Mouse (Mus musculus) heart, postnatal 0 days (tissue): ENCODE measurements at regions not wholly inside any gene's neighbourhood (a gene's known extent, or its start where the extent isn't known, plus 50 kb on each side); places are given as distances from the start of the nearest gene placed in this dataset.

Source experiments
- ATAC-seq: fragments of 200-750 bp; cut with Nextera tagmentation; 2 replicates; pipeline ENCODE4 v1.8.0; 2017; ENCODE audit warnings: low read depth, moderate number of reproducible peaks, moderate library complexity; ENCODE audit not compliant: insufficient read depth
- DNase-seq: peaks from one replicate; pipeline ENCODE4 v3.0.0-alpha.2; 2016; ENCODE audit warnings: low spot score
- H3K27ac ChIP-seq: fragments of 300-500 bp; sonication (generic); 2 replicates; pipeline ENCODE4 v1.5.1; 2014; ENCODE audit warnings: low read depth, mild to moderate bottlenecking
- H3K27me3 ChIP-seq: fragments of 300-500 bp; sonication (generic); 2 replicates; pipeline ENCODE4 v1.6.1; 2014; ENCODE audit warnings: low read length, mixed read lengths; ENCODE audit not compliant: control insufficient read depth, insufficient read depth
- H3K36me3 ChIP-seq: fragments of 300-500 bp; sonication (generic); replicated peaks from 2 replicates; pipeline ENCODE4 v1.6.1; 2014; ENCODE audit warnings: low read length, mixed read lengths; ENCODE audit not compliant: control insufficient read depth, insufficient read depth
- H3K4me1 ChIP-seq: fragments of 300-500 bp; sonication (generic); 2 replicates; pipeline ENCODE4 v1.6.1; 2014; ENCODE audit warnings: antibody characterized with exemption; ENCODE audit not compliant: control insufficient read depth, insufficient read depth
- H3K4me2 ChIP-seq: fragments of 300-500 bp; sonication (generic); 2 replicates; pipeline ENCODE4 v1.6.1; 2014; ENCODE audit warnings: low read depth, mild to moderate bottlenecking, low read length, moderate library complexity
- H3K4me3 ChIP-seq: fragments of 300-500 bp; sonication (generic); 2 replicates; pipeline ENCODE4 v1.5.1; 2014; ENCODE audit warnings: low read depth, low read length
- H3K9ac ChIP-seq: fragments of 300-500 bp; sonication (generic); replicated peaks from 2 replicates; pipeline ENCODE4 v1.6.1; 2014; ENCODE audit warnings: low read depth, low read length, mixed read lengths
- H3K9me3 ChIP-seq: fragments of 300-500 bp; sonication (generic); replicated peaks from 2 replicates; pipeline ENCODE4 v1.6.1; 2016; ENCODE audit warnings: low read length; ENCODE audit not compliant: control insufficient read depth
- CTCF ChIP-seq: IDR thresholded peaks from 2 replicates; pipeline ENCODE4 v1.5.1; 2016; ENCODE audit warnings: antibody characterized with exemption, control low read depth, low read depth
- EP300 ChIP-seq: IDR thresholded peaks from 2 replicates; pipeline ENCODE4 v1.6.1; 2016; ENCODE audit warnings: antibody characterized with exemption, low read depth
- WGBS: fragments of 180-500 bp; shearing (Covaris S2); extraction: QIAGEN DNeasy Blood & Tissue Kit; methylation state at CpG from one replicate; pipeline ENCODE4 v1.1.7; 2014; 5-methylcytosine and 5-hydroxymethylcytosine counted together

DNA sequence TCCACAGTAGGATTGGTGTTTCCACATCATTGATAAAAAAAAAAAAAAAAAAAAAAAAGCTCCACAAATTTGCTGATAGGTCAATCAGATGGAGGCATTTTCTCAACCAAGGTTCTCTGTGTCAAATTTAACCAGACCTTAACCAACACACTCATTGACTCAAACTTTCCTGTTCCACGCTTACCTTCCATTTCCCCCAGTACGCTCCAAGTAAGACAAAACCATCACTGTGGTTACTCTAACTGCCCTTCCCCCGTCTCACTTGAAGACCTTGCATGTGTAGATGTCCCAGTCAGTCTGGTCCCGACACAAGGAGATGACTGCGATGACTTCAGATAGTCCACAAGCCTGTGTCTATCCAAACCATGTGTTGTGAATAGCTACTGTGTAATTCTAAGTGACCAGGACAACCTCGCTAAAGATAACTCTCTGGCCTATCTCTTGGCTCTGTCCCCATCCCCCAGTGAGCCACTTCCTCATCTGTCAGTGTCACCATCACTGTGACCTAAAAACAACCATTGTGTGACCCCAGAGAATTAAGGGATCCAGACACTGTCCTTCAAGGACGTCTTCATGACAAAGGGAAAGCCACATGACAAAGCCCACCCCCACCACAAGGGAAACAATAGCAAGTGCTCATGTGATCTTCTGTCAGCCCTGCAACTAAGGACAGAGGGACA, 279.9 kb upstream of the Spred2 start:
- WGBS = 51% methylated on average over 7 of the region's 7 CpGs
- Histone ChIP-seq H3K36me3 (no peaks in the 10 kb centered on the region), H3K27ac (no peak overlapping the region), H3K4me1 (peaks cover 11% of the 10 kb centered on the region), H3K4me3 (no peak overlapping the region), H3K4me2 (no peak overlapping the region), H3K9me3 (no peaks in the 10 kb centered on the region), H3K27me3 (no peaks in the 10 kb centered on the region), H3K9ac (no peak overlapping the region)
- ATAC-seq (no peak), DNase-seq (no peak)
- TF ChIP-seq EP300 (no peak), CTCF (no peak)

- Histone ChIP-seq H3K4me2 (no peak overlapping the region), H3K27me3 (no peaks in the 10 kb centered on the region), H3K4me3 (no peak overlapping the region), H3K9me3 (no peaks in the 10 kb centered on the region), H3K4me1 (peaks cover 11% of the 10 kb centered on the region), H3K9ac (no peak overlapping the region), H3K27ac (no peak overlapping the region), H3K36me3 (no peaks in the 10 kb centered on the region)
- ATAC-seq (no peak), DNase-seq (no peak)
- TF ChIP-seq CTCF (no peak), EP300 (no peak)
- 35% methylated on average over 5 of the region's 5 CpGs for WGBS
Measured at GRCm38 (mm10) chr11:19645106-19645505, 279.1 kb upstream of the Spred2 start.

GRCm38 (mm10) chr11:19651522-19651921, 272.7 kb upstream of the Spred2 start:
- Histone ChIP-seq H3K4me2 (no peak overlapping the region), H3K27ac (no peak overlapping the region), H3K4me1 (0 out of 2 replicates have a peak, but pooled peaks cover 3% of the 10 kb centered on the region), H3K9ac (no peak overlapping the region), H3K4me3 (no peak overlapping the region), H3K9me3 (no peaks in the 10 kb centered on the region), H3K36me3 (no peaks in the 10 kb centered on the region), H3K27me3 (no peaks in the 10 kb centered on the region)
- 26% methylated on average over 6 of the region's 6 CpGs for WGBS
- DNase-seq (no peak), ATAC-seq (no peak; the same call in 1 of the 2 replicates)
- no peak for TF ChIP-seq CTCF
- TF ChIP-seq EP300 = no peak

- Histone ChIP-seq H3K27me3 (no peaks in the 10 kb centered on the region), H3K27ac (no peak overlapping the region), H3K9me3 (no peaks in the 10 kb centered on the region), H3K4me3 (no peak overlapping the region), H3K4me1 (0 out of 2 replicates have a peak, but pooled peaks cover 3% of the 10 kb centered on the region), H3K4me2 (no peak overlapping the region), H3K9ac (no peak overlapping the region), H3K36me3 (no peaks in the 10 kb centered on the region)
- no peak; the same call in 1 of the 2 replicates for ATAC-seq
- no peak for TF ChIP-seq CTCF
- no peak for TF ChIP-seq EP300
- 35% methylated on average over 7 of the region's 7 CpGs for WGBS
- DNase-seq = no peak
Measured at GRCm38 (mm10) chr11:19651929-19652328, 272.2 kb upstream of the Spred2 start.

DNA sequence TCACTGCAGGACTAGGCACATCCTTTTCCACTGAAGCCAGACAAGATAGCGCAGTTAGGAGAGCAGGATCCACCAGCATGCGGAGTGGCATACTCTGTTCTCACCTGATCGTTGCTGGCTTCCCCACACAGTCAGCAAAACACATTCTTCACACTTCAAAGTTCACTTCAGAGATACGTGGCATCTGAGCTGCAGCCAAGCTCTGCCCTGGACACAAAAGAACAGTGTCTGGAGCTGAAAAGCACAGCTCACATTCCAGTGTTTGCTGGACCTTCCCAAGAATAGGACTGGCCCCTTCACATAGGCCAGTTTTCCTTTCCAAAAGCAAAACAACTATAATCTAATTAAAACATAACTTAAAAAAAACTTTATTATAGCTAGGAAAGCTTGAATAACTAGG, 264.7 kb upstream of the Spred2 start:
- no peaks in the 10 kb centered on the region for H3K36me3 ChIP-seq
- no peaks in the 10 kb centered on the region for H3K27me3 ChIP-seq
- no peak overlapping the region for H3K4me2 ChIP-seq
- TF ChIP-seq EP300 = no peak
- TF ChIP-seq CTCF = no peak
- H3K9ac ChIP-seq = no peak overlapping the region
- 16% methylated on average over 4 of the region's 4 CpGs for WGBS
- H3K9me3 ChIP-seq = no peaks in the 10 kb centered on the region
- H3K27ac ChIP-seq = no peak overlapping the region
- H3K4me3 ChIP-seq = no peak overlapping the region
- DNase-seq = no peak
- peak; percentile 53; the same call in 1 of the 2 replicates for ATAC-seq
- 0 out of 2 replicates have a peak, but pooled peaks cover 10% of the 10 kb centered on the region for H3K4me1 ChIP-seq

- 82% methylated on average over 4 of the region's 4 CpGs for WGBS
- no peak overlapping the region for H3K4me3 ChIP-seq
- no peak overlapping the region for H3K27ac ChIP-seq
- H3K27me3 ChIP-seq = no peaks in the 10 kb centered on the region
- TF ChIP-seq CTCF = no peak
- TF ChIP-seq EP300 = no peak
- no peaks in the 10 kb centered on the region for H3K9me3 ChIP-seq
- no peak overlapping the region for H3K4me2 ChIP-seq
- ATAC-seq (no peak), DNase-seq (no peak)
- H3K9ac ChIP-seq = no peak overlapping the region
- no peaks in the 10 kb centered on the region for H3K36me3 ChIP-seq
- no peaks in the 10 kb centered on the region for H3K4me1 ChIP-seq
Measured at GRCm38 (mm10) chr11:19666732-19667131, 257.4 kb upstream of the Spred2 start.
